Mouse (Mus musculus) CH12.LX (cell line): ENCODE measurements around the gene Olfr155.

Experiments used
- CTCF ChIP-seq, 2 experiments: IDR thresholded peaks in 1 of 2; conservative IDR thresholded peaks in 1 of 2; 2 replicates each; pipeline ENCODE4 v1.5.1; 2011 to 2012; ENCODE audit warnings: low read depth in 2 of 2, low read length in 2 of 2, improper control_type of control experiment in 1 of 2, inconsistent platforms in 1 of 2, mild to moderate bottlenecking in 1 of 2, moderate library complexity in 1 of 2
- EP300 ChIP-seq: IDR thresholded peaks from 2 replicates; pipeline ENCODE4 v1.6.1; 2011; ENCODE audit warnings: low read length, improper control_type of control experiment
- PAX5 ChIP-seq: IDR thresholded peaks from 2 replicates; pipeline ENCODE4 v1.6.1; 2012; ENCODE audit warnings: low read length, inconsistent platforms, mixed read lengths
- UBTF ChIP-seq: IDR thresholded peaks from 2 replicates; pipeline ENCODE4 v1.6.1; 2012; ENCODE audit warnings: low read depth, mild to moderate bottlenecking, inconsistent platforms, low read length, improper control_type of control experiment, moderate library complexity

GRCm38 (mm10) chr4:43860744-43861519 is 9.6 kb downstream of the Olfr155 start:
- no peak for TF ChIP-seq PAX5
- TF ChIP-seq UBTF: no peak
- peak; percentile 55 to 92 for TF ChIP-seq CTCF (conservative IDR thresholded peaks at IDR 0.05 in 1 of 2, IDR thresholded peaks at IDR 0.05 in 1 of 2; ENCODE audit: low read depth in 2 of 2, low read length in 2 of 2)
- TF ChIP-seq EP300: no peak
